Mouse (Mus musculus) ES-E14 (cell line): ENCODE measurements around the gene Tgfbi.

Source experiments
- CHD2 ChIP-seq: IDR thresholded peaks from 2 replicates; pipeline ENCODE4 v1.6.1; 2014; ENCODE audit warnings: mild to moderate bottlenecking, low read depth, low read length, inconsistent platforms
- MAFK ChIP-seq: IDR thresholded peaks from 2 replicates; pipeline ENCODE4 v1.6.1; 2014; ENCODE audit warnings: mild to moderate bottlenecking, low read depth, low read length, inconsistent platforms; ENCODE audit not compliant: insufficient read depth
- ZNF384 ChIP-seq: IDR thresholded peaks from 2 replicates; pipeline ENCODE4 v1.6.1; 2012; ENCODE audit warnings: low read depth, low read length, inconsistent platforms

DNA sequence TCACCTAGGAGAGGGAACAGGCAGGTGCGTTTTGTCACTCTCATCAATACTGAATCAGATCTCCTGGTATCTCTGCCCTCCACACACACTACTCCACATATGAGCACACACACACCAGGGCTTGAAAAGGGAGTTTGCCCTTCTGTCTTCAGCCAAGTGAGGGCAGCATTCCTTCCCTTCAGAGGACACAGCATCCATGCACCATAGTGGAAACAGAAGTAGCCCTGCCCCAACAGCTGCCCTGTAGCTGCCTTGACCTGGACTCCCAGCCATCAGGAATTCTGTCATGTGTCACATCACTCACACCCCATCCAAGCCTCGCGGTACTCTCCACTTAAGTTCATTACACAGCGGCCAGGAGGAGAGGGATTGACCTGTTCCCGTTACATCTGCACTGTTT, 31.2 kb upstream of the Tgfbi start:
- no peak for TF ChIP-seq ZNF384
- no peak for TF ChIP-seq CHD2
- TF ChIP-seq MAFK = no peak
